Mouse (Mus musculus): ENCODE results near the gene Dner. TPM values are rescaled to one million over a fixed set of nuclear protein-coding genes. Genes with fewer than 3 reads are reported as not detected.

Dner gene
- polyA plus RNA-seq, 1 experiment from 2014 or later, result 200 TPM

DNA sequence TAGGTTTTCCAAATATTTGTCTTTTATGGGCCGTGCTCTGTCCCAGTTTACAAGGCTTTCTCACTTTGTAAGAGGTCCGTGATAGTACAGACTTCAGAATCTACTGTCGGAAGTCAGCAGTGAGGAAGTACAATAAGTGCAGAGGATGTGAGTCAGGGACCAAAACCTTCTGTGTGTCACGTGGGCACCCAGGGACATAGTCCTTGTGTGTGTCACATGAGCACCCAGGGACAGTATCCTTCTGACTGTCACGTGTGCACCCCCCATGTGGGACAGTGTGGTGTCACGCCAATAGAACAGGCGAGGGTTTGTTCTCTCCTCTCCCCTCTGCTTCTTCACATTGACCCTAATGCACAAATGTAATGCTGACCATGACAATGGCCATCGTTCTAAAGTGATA lies 134.2 kb downstream of the Dner start:
- no peaks in the 10 kb centered on the region for H3K36me3 ChIP-seq (ENCODE audit: control insufficient read depth, insufficient read depth)
- no peak for ATAC-seq
- no peak overlapping the region for H3K9ac ChIP-seq (replicated peaks; ENCODE audit: low read depth, low read length)
- 80% methylated on average over 8 of the region's 8 CpGs for WGBS
- no peaks in the 10 kb centered on the region for H3K9me3 ChIP-seq (ENCODE audit: control insufficient read depth, low read length)
- no peak overlapping the region for H3K4me2 ChIP-seq (ENCODE audit: low read length)
- no peak overlapping the region for H3K4me3 ChIP-seq (replicated peaks; ENCODE audit: low read length)
- H3K4me1 ChIP-seq (replicated peaks; ENCODE audit: control insufficient read depth, insufficient read depth, low read length), result peaks cover 5% of the 10 kb centered on the region
- H3K27me3 ChIP-seq (replicated peaks; ENCODE audit: control insufficient read depth, insufficient read depth, low read length), result no peaks in the 10 kb centered on the region
- no peak overlapping the region for H3K27ac ChIP-seq (ENCODE audit: low read length)

DNA sequence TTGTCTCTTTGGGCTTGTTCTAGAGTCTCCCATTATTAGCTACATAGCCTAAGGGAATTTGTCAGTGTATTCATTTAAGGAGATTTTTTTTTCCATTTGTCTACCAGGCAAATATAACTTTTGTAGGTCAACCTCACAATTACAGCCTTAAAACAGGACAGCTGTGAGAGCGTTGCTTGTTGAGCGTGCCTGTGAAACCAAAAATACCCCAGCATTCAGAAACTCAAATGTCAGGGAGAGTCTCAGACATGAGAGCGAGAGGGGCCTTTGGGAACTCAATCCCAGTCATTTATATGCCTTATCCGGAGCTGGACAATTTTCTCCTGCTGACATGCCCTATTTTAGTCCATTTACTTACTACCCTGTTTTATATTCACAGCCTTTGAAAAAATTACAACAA lies 134.6 kb downstream of the Dner start:
- H3K27me3 ChIP-seq (replicated peaks; ENCODE audit: control insufficient read depth, insufficient read depth, low read length), result no peaks in the 10 kb centered on the region
- no peak overlapping the region for H3K9ac ChIP-seq (replicated peaks; ENCODE audit: low read depth, low read length)
- no peaks in the 10 kb centered on the region for H3K9me3 ChIP-seq (ENCODE audit: control insufficient read depth, low read length)
- 69% methylated on average over 4 of the region's 4 CpGs for WGBS
- no peak overlapping the region for H3K27ac ChIP-seq (ENCODE audit: low read length)
- no peak for ATAC-seq
- no peaks in the 10 kb centered on the region for H3K36me3 ChIP-seq (ENCODE audit: control insufficient read depth, insufficient read depth)
- H3K4me2 ChIP-seq (ENCODE audit: low read length), result no peak overlapping the region
- no peak overlapping the region for H3K4me3 ChIP-seq (replicated peaks; ENCODE audit: low read length)
- H3K4me1 ChIP-seq (replicated peaks; ENCODE audit: control insufficient read depth, insufficient read depth, low read length), result peaks cover 8% of the 10 kb centered on the region

DNA sequence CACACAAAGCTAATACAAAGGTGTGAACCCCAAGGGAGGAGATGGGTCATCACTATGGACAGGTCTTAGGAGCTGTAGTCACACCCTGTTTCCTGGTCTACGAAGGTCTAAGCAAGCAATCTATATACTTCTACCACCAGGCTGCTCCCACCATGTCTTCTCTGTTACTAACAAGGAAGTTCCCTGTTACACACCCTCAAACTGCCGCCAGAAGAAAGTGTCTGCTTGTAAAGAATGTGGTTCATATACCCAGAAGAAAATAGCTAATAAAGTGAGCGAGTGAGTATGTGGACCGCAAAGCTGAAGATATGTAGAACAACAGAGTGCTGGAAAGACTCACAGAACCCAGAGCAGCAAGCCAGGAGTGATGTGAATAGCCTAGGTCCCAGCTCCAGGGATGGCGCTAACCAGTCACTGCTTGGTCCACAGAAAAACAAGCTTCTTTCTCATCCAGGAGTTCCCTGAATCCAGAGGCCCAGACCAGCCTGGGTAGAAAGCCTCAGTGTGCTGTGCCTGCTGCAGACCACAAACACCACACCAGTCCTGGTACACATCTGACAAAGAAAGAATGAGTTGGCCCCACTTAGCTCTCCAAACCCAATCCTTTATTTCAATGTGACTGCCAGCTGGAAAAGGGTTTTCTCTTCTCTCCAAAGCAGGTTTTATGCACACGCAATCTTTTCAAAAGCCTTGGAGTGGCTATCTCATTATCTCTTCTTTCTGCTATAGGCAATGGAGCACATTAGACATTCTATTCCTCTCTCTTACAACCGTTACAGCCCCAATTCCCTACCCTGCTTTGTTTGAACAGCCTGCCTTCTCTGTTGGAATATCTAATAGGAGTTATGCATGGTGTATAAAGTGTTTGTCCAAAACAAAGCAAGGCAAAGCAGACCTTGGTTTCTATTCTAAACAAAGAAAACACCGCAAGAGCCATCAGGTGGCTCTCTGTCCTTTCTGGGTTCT lies 139.2 kb downstream of the Dner start:
- no peaks in the 10 kb centered on the region for H3K9me3 ChIP-seq (ENCODE audit: control insufficient read depth, low read length)
- H3K27ac ChIP-seq (ENCODE audit: low read length), result no peak overlapping the region; the same call in 1 of the 2 replicates
- WGBS, result 56% methylated on average over 8 of the region's 8 CpGs
- H3K4me1 ChIP-seq (replicated peaks; ENCODE audit: control insufficient read depth, insufficient read depth, low read length), result peaks cover 8% of the 10 kb centered on the region
- H3K27me3 ChIP-seq (replicated peaks; ENCODE audit: control insufficient read depth, insufficient read depth, low read length), result no peaks in the 10 kb centered on the region
- H3K4me3 ChIP-seq (replicated peaks; ENCODE audit: low read length), result no peak overlapping the region
- peak; percentile 61 for ATAC-seq
- H3K9ac ChIP-seq (replicated peaks; ENCODE audit: low read depth, low read length), result no peak overlapping the region
- H3K4me2 ChIP-seq (ENCODE audit: low read length), result no peak overlapping the region
- no peaks in the 10 kb centered on the region for H3K36me3 ChIP-seq (ENCODE audit: control insufficient read depth, insufficient read depth)

DNA sequence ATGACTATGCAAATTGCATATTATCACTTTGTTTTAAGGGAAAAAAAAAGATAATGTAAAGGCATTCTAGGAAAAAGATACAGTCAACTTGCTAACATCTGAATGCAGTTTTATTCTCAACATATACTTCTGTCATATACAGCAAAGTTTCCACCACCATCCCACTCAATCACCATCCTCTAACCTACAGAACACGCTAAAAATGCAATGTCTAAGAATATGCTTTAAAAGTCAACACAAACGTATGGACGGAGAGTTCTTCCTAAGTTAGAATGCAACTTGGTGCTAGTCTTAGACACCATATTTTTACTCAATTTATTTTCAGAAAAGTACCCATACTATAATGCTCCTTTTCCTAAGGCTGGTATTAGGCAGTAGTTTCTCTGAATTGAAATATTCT lies 144.0 kb downstream of the Dner start:
- H3K27me3 ChIP-seq (replicated peaks; ENCODE audit: control insufficient read depth, insufficient read depth, low read length), result no peaks in the 10 kb centered on the region
- H3K4me2 ChIP-seq (ENCODE audit: low read length), result no peak overlapping the region
- no peaks in the 10 kb centered on the region for H3K36me3 ChIP-seq (ENCODE audit: control insufficient read depth, insufficient read depth)
- no peak overlapping the region for H3K27ac ChIP-seq (ENCODE audit: low read length)
- peaks cover 7% of the 10 kb centered on the region for H3K4me1 ChIP-seq (replicated peaks; ENCODE audit: control insufficient read depth, insufficient read depth, low read length)
- H3K4me3 ChIP-seq (replicated peaks; ENCODE audit: low read length), result no peak overlapping the region
- no peak for ATAC-seq
- H3K9me3 ChIP-seq (ENCODE audit: control insufficient read depth, low read length), result no peaks in the 10 kb centered on the region
- no peak overlapping the region for H3K9ac ChIP-seq (replicated peaks; ENCODE audit: low read depth, low read length)
- 94% methylated on average over 3 of the region's 3 CpGs for WGBS

DNA sequence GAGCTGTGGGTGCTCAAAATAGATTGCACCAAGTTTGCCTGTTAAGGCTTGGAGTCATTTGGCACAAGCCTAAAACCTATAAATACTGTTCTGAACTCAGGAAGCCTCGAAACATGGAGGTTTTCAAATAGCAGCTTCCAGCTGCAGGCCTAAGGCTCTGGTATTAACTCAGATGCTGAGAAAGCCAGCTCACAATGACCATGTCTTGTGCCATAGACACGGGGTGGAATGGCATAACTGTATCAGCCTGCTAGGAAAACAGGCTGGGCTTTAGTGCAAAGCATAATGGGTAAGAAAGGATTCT lies 146.0 kb downstream of the Dner start:
- no peaks in the 10 kb centered on the region for H3K36me3 ChIP-seq (ENCODE audit: control insufficient read depth, insufficient read depth)
- no peak overlapping the region for H3K4me2 ChIP-seq (ENCODE audit: low read length)
- no peaks in the 10 kb centered on the region for H3K9me3 ChIP-seq (ENCODE audit: control insufficient read depth, low read length)
- ATAC-seq, result no peak
- H3K4me3 ChIP-seq (replicated peaks; ENCODE audit: low read length), result no peak overlapping the region
- no peaks in the 10 kb centered on the region for H3K27me3 ChIP-seq (replicated peaks; ENCODE audit: control insufficient read depth, insufficient read depth, low read length)
- H3K9ac ChIP-seq (replicated peaks; ENCODE audit: low read depth, low read length), result no peak overlapping the region
- H3K27ac ChIP-seq (ENCODE audit: low read length), result no peak overlapping the region
- whole genome bisulfite sequencing, result 15% methylated on average over 2 of the region's 2 CpGs
- H3K4me1 ChIP-seq (replicated peaks; ENCODE audit: control insufficient read depth, insufficient read depth, low read length), result peaks cover 3% of the 10 kb centered on the region; the same call in 1 of the 2 replicates

DNA sequence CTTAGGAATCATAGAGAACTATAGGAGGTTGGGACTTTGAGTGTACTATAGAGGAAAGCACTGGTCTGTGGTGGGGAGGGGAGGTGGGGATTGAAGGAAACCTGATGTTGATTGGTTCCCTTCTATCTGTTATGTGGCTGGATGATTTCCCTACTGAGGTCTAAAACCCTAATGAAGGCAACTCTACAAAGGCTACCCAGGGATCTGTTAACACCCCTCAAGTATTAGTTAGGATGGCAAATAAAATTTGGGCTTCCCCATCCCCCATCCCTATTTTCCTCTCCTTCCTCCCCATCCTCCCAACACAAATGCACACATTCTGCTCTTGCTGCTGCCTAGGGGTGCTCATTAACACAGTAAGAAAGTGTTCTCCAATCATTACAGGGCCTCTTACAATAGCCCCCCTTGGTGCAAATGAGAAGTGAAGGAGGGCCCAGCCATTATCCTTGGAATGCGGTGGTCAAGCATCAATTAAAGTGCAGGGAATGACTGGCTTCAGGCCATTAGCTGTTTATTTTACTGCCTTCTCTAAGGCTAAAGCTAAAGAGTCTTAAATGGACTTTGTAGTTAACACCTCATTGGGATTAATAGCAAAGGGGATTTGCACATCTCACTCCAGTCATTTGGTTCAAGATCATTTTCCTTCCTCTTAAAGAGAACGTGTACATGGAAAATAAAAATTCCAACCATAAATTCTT lies 146.5 kb downstream of the Dner start:
- peak; percentile 93 for ATAC-seq
- H3K9ac ChIP-seq (replicated peaks; ENCODE audit: low read depth, low read length), result no peak overlapping the region

DNA sequence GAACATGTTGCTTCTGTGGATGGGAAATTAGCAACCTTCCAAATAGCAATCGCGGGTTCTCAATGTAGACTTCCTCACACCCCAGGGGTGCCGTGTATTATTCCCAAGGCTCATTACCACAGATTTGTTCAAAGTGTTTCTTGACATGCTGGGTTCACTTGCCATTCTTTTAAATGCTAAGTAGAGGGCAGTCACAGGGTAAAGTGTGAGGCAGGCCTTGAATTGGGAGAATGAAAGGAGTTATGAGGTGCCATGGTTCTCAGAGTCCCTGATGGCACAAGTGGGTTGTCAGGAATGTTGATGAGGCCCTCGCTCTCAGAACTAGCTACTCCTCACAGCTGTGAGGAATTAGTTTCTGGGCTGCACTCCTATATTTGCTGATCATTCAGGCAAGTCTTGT lies 160.0 kb downstream of the Dner start:
- Histone ChIP-seq H3K4me1 (replicated peaks; ENCODE audit: control insufficient read depth, insufficient read depth, low read length) (no peaks in the 10 kb centered on the region), H3K4me2 (ENCODE audit: low read length) (no peak overlapping the region), H3K4me3 (replicated peaks; ENCODE audit: low read length) (no peak overlapping the region), H3K27me3 (replicated peaks; ENCODE audit: control insufficient read depth, insufficient read depth, low read length) (no peaks in the 10 kb centered on the region), H3K27ac (ENCODE audit: low read length) (no peak overlapping the region), H3K36me3 (ENCODE audit: control insufficient read depth, insufficient read depth) (no peaks in the 10 kb centered on the region), H3K9ac (replicated peaks; ENCODE audit: low read depth, low read length) (no peak overlapping the region), H3K9me3 (ENCODE audit: control insufficient read depth, low read length) (no peaks in the 10 kb centered on the region)
- WGBS, result 17% methylated on average over 4 of the region's 4 CpGs
- peak; percentile 83 for ATAC-seq

More for the DNA sequence above, 146.5 kb downstream of the Dner start:
- H3K4me3 ChIP-seq (replicated peaks; ENCODE audit: low read length), result no peak overlapping the region
- no peaks in the 10 kb centered on the region for H3K36me3 ChIP-seq (ENCODE audit: control insufficient read depth, insufficient read depth)
- peaks cover 3% of the 10 kb centered on the region; the same call in 1 of the 2 replicates for H3K4me1 ChIP-seq (replicated peaks; ENCODE audit: control insufficient read depth, insufficient read depth, low read length)
- no peak overlapping the region for H3K4me2 ChIP-seq (ENCODE audit: low read length)
- H3K27me3 ChIP-seq (replicated peaks; ENCODE audit: control insufficient read depth, insufficient read depth, low read length), result no peaks in the 10 kb centered on the region
- no peak overlapping the region for H3K27ac ChIP-seq (ENCODE audit: low read length)
- WGBS, result 3% methylated on average over 2 of the region's 2 CpGs
- no peaks in the 10 kb centered on the region for H3K9me3 ChIP-seq (ENCODE audit: control insufficient read depth, low read length)

DNA sequence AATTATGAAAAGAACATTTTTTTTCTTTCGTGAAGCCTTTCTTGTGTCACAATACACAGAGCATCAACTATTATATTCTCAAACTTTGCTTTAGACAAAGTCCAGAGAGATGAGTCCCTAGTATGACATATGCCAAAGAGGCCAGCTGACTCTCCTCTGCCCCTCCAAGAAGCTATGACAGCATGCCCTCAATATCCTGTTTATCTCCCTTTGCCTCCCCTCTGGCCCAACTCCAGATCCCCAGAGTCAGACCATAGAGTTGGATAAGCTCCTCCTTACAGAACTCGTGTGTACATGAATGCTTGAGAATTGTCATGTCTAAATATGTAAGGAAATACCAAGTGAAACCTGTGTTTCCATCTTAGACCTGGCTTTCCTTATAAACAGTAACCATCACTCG lies 170.5 kb downstream of the Dner start:
- Histone ChIP-seq H3K36me3 (ENCODE audit: control insufficient read depth, insufficient read depth) (no peaks in the 10 kb centered on the region), H3K4me3 (replicated peaks; ENCODE audit: low read length) (no peak overlapping the region), H3K27ac (ENCODE audit: low read length) (no peak overlapping the region), H3K4me1 (replicated peaks; ENCODE audit: control insufficient read depth, insufficient read depth, low read length) (0 out of 2 replicates have a peak, but pooled peaks cover 5% of the 10 kb centered on the region), H3K27me3 (replicated peaks; ENCODE audit: control insufficient read depth, insufficient read depth, low read length) (no peaks in the 10 kb centered on the region), H3K4me2 (ENCODE audit: low read length) (no peak overlapping the region), H3K9ac (replicated peaks; ENCODE audit: low read depth, low read length) (no peak overlapping the region), H3K9me3 (ENCODE audit: control insufficient read depth, low read length) (no peaks in the 10 kb centered on the region)
- 90% methylated on average over 3 of the region's 3 CpGs for WGBS
- no peak for ATAC-seq

DNA sequence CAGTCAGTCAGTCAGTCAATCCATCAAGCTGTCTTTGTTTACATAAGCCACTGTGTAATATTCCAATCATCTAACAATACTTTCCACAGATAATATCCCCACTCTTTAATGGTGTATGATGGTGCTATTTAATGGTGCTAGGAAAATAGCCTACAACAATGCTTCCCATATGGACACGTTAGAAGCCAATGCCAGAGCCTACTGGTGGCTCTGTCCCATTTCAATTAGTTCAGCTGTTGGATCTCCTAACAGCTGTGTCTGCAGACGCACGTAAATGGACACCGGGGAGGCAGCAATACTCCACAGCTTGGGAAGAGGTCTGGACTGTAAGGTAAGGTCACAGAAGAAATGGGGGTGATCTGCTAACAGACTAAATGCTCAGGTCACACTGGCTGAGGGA lies 171.6 kb downstream of the Dner start:
- Histone ChIP-seq H3K9ac (replicated peaks; ENCODE audit: low read depth, low read length) (no peak overlapping the region), H3K27ac (ENCODE audit: low read length) (no peak overlapping the region), H3K4me3 (replicated peaks; ENCODE audit: low read length) (no peak overlapping the region), H3K4me1 (replicated peaks; ENCODE audit: control insufficient read depth, insufficient read depth, low read length) (0 out of 2 replicates have a peak, but pooled peaks cover 5% of the 10 kb centered on the region), H3K9me3 (ENCODE audit: control insufficient read depth, low read length) (no peaks in the 10 kb centered on the region), H3K4me2 (ENCODE audit: low read length) (no peak overlapping the region), H3K36me3 (ENCODE audit: control insufficient read depth, insufficient read depth) (no peaks in the 10 kb centered on the region), H3K27me3 (replicated peaks; ENCODE audit: control insufficient read depth, insufficient read depth, low read length) (no peaks in the 10 kb centered on the region)
- WGBS, result 82% methylated on average over 4 of the region's 4 CpGs
- ATAC-seq, result no peak
